Mouse (Mus musculus): ENCODE results near the gene Ambra1. TPM values are rescaled to one million over a fixed set of nuclear protein-coding genes. Genes with fewer than 3 reads are reported as not detected.

Gene Ambra1
- polyA plus RNA-seq (2012; ENCODE audit: low replicate concordance): 30.4 and 31.8 TPM in 2 replicates

DNA sequence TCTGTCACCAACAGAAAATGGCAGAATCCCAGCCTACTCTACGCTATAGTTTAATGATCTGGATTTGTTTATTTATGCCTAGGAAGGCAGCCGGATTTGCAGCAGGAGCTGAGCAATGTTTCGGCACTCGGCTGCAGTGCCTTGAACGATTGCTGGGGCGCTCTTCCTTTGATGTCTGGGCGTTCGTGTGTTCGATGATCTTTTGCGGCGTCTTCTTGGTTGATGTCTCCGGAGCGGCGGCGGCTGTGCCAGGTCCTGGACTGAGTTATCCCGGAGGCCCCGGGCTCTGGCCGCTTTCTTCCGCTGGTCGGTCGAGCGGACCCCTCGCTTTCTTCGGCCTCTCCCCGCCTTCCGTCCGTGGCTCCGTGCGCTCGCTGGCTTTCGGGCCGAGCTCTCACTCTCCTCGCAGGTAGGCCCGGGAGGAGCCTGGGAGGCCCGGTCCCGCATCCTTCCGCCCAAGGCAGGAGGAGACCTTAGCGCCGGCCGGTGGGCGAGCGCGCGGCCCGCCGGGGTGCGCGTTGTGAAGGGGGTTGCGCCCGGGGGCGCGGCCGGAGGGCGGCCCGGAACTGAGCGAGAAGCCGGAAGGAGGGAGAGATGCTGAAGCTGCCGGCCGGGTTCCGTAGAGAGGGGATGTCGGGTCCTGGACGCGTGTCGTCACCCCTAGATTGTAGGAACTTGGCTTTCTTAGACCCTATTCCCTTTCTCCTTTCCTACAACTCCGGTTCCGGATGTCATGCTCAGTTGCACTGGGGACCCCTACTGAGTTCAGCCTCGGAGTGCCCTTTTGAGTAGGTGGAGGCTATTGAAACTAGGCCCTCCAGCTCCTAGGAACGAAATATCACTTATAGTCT is at the start of gene Ambra1:
Ambra1 (plus strand) TSS at position 164 of the 851 bp plus-strand sequence.

DNA sequence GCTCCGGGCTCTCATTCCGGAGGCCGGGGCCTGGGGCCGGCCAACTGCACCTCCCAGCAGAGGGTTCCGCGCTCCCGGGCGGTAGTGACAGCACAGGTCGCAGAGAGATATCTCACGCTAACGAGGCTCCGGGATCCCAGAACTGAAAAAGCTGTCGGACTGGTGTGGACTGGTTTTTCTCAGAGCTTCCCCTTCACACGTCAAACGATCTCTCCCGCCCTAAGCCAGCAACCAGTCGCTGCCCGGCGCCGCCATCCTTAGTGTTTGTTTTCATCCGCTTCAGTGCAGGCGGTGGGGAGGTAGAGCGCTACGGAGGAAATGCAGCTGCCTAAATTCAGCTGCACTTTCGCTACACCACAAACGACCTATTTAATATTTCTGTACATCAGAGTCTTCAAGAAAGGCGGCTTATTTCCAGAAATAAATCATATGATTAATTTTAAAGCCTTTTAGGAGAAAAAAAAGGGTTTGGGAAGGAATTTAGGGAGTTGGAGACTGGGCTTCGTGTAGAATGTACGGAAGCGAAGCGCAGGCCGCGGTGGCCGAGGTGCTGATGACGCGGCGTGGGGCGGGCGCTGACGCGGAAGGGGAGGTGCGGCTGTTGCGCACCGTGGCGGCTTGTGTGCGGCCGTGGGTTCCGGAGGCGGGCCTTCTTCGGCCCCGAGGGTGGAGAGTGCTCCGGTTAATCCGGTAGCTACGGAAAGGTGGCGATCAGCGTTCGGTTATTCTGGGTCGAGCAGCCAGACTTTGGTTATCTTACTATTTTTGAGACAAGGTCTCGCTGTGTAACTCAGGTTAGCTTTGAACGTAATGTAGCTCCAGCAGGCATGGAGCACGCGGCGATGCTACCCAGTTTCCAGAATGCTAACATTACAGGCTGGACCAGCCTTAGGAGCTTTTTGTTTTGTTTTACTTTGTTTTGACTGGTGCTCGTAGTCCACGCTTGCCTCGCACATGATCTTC is 19.4 kb upstream of the Ambra1 start, which contains the start of the genes Atg13 and Harbi1:
Atg13 (minus strand) TSS at position 305 of the 963 bp plus-strand sequence.
Harbi1 (plus strand) TSS at position 581 of the 963 bp plus-strand sequence.

DNA sequence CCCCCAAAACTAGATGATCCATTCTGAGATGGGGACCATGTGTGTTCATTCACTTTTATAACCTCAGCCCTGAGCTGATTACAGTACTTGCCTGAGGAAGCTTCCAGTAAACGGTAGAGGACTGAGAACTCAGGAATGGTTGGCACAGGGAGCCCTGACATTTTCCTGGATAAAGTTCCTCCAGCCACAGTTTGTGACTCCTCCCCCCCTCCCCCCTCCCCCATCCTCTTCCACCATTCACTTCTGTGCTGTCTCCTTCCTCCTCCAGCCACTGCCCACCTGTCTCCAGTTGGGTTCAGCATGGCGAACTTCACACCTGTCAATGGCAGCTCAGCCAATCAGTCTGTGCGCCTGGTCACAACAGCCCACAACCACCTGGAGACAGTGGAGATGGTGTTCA is 197.0 kb downstream of the Ambra1 start, which contains the start of gene Chrm4:
Chrm4 (plus strand) TSS at position 301 of the 400 bp plus-strand sequence.

DNA sequence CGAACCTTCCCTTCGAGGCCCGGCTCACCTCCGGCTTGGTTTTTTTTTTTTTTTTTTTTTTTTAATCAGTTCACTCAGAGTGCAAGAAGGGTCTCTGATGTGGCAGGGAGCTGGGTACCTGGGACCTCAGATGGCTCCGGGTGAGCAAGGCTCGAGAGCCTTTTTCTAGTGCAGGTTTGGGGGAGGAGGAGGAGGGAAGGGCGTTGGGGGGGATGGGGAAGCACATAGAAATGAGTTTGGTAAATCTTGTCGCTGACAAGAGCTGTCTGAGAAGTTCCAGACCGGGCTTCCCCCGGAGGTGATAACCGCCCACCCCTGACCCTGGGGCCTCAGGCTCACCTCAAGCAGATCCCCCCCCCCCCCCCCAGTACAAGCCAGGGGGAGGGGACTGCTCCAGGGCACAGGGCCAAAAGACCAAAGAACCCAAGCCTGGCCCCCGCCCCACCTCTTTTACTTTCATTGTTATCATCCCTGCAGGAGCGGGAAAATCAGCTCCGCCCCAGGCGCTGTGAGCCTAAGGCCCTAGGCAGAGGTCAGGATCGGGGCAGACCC is 202.3 kb downstream of the Ambra1 start, which contains the start of gene Mdk:
Mdk (minus strand) TSS at position 138 of the 552 bp plus-strand sequence.

DNA sequence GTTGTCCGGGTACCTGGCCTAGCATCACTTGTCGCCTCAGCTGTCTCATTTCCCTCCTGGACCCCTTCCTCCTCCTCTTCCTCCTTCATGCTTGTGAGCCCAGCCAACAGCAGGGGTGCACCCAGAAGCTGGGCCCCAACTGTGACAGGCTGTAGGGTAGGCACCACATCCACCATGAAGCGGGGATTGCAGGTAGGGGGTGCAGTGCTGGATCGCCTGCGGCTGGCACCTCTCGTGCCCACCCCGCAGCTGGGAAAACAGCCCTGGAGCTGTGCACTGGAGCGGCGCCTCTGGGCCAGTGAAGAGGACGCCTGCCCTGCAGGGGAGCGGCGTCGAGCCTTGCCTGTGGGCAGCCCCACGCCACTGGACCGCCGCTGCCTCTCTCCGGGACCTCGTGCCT is 215.5 kb downstream of the Ambra1 start, which contains the start of gene Gm9821:
Gm9821 (plus strand) TSS at position 221 of the 400 bp plus-strand sequence.

Other genes starting within 250 kb of the Ambra1 start
- gene Ckap5, start 203.4 kb upstream of the Ambra1 start, polyA plus RNA-seq (2012; ENCODE audit: low replicate concordance): 1.2 and 1.9 TPM in 2 replicates
- gene F2, start 93.7 kb upstream of the Ambra1 start, polyA plus RNA-seq (2012; ENCODE audit: low replicate concordance): not detected in 2 replicates
- gene Zfp408, start 80.3 kb upstream of the Ambra1 start, polyA plus RNA-seq (2012; ENCODE audit: low replicate concordance): 10.3 and 15.6 TPM in 2 replicates
- gene Arhgap1, start 80.3 kb upstream of the Ambra1 start, polyA plus RNA-seq (2012; ENCODE audit: low replicate concordance): 9.2 and 57.2 TPM in 2 replicates
- 21.6 and 48.3 TPM in 2 replicates for gene Atg13, start 19.6 kb upstream of the Ambra1 start, polyA plus RNA-seq (2012; ENCODE audit: low replicate concordance)
- gene Harbi1, start 19.3 kb upstream of the Ambra1 start, polyA plus RNA-seq (2012; ENCODE audit: low replicate concordance): 0.07 and 0.93 TPM in 2 replicates
- 9.1 and 14.1 TPM in 2 replicates for gene Chrm4, start 197.1 kb downstream of the Ambra1 start, polyA plus RNA-seq (2012; ENCODE audit: low replicate concordance)
- gene Mdk, start 202.2 kb downstream of the Ambra1 start, polyA plus RNA-seq (2012; ENCODE audit: low replicate concordance): 6.0 and 9.2 TPM in 2 replicates
- gene Gm9821, start 215.6 kb downstream of the Ambra1 start, polyA plus RNA-seq (2012; ENCODE audit: low replicate concordance): not detected in 2 replicates
- gene Dgkz, start 245.7 kb downstream of the Ambra1 start, polyA plus RNA-seq (2012; ENCODE audit: low replicate concordance): 197 and 231 TPM in 2 replicates

Measured in leukemia stem cell, adult 10-12 weeks (primary cell).